In genomic region chr13:22005605-22006333, GRCm38 (mm10) we compare ENCODE assay signal across 8 mouse cellular contexts. TPM values are rescaled to one million over a fixed set of nuclear protein-coding genes. Genes with fewer than 3 reads are reported as not detected.
DNase-seq lines count a peak whose midpoint lies in the region; ATAC-seq and TF ChIP-seq lines count a peak whose summit lies in the region.

No protein-coding gene starts in this region.

- peak overlapping the region; percentile 71 for H3K4me2 ChIP-seq in hindbrain, embryonic 13.5 days
- peak overlapping the region; percentile 86 for H3K4me2 ChIP-seq in liver, embryonic 15.5 days

- H3K27me3 ChIP-seq in C2C12 (ENCODE audit: control insufficient read depth, insufficient read depth, insufficient read length), result peaks cover 16% of the 10 kb centered on the region
- peaks cover 100% of the 10 kb centered on the region for H3K27me3 ChIP-seq in embryonic facial prominence, embryonic 10.5 days (replicated peaks; ENCODE audit: low read depth, poor library complexity, severe bottlenecking)
- peaks cover 100% of the 10 kb centered on the region for H3K27me3 ChIP-seq in hindbrain, embryonic 13.5 days
- peaks cover 100% of the 10 kb centered on the region for H3K27me3 ChIP-seq in liver, embryonic 15.5 days

- peak overlapping the region; percentile 43 for H3ac ChIP-seq in C2C12 (ENCODE audit: control insufficient read depth, insufficient read length, low read depth)

- no peaks in the 10 kb centered on the region for H3K79me3 ChIP-seq in C2C12 (ENCODE audit: low read depth)

- no peaks in the 10 kb centered on the region for H3K9me3 ChIP-seq in embryonic facial prominence, embryonic 10.5 days
- no peaks in the 10 kb centered on the region for H3K9me3 ChIP-seq in hindbrain, embryonic 13.5 days
- H3K9me3 ChIP-seq in liver, embryonic 15.5 days (replicated peaks), result no peaks in the 10 kb centered on the region

- peaks cover 23% of the 10 kb centered on the region for H3K4me1 ChIP-seq in embryonic facial prominence, embryonic 10.5 days
- H3K4me1 ChIP-seq in hindbrain, embryonic 13.5 days (replicated peaks), result peaks cover 18% of the 10 kb centered on the region
- H3K4me1 ChIP-seq in liver, embryonic 15.5 days (replicated peaks), result peaks cover 26% of the 10 kb centered on the region

- DNase-seq in cerebellum, postnatal 14 days, result peak; percentile 32 to 33
- no peak for DNase-seq in cerebellum, adult 11-12 months
- DNase-seq in embryonic facial prominence, embryonic 10.5 days (ENCODE audit: low spot score), result peak; percentile 75
- DNase-seq in neural tube, embryonic 10.5 days (ENCODE audit: extremely low spot score, low spot score), result peak; percentile 65
- DNase-seq in cerebellum, adult 9-11 months, result no peak

- peak overlapping the region; percentile 49 for H3K9ac ChIP-seq in hindbrain, embryonic 13.5 days
- peak overlapping the region; percentile 28; the same call in 1 of the 2 replicates for H3K9ac ChIP-seq in liver, embryonic 15.5 days

- H3K4me3 ChIP-seq in C2C12 (ENCODE audit: insufficient read depth, poor library complexity, severe bottlenecking), result peak overlapping the region; percentile 34
- H3K4me3 ChIP-seq in embryonic facial prominence, embryonic 10.5 days, result peak overlapping the region; percentile 71
- peak overlapping the region; percentile 43 for H3K4me3 ChIP-seq in hindbrain, embryonic 13.5 days
- peak overlapping the region; percentile 61 for H3K4me3 ChIP-seq in liver, embryonic 15.5 days (replicated peaks)

- no peak for TF ChIP-seq CTCF in C2C12 (IDR thresholded peaks at IDR 0.05; ENCODE audit: control insufficient read depth, insufficient read depth, insufficient read length)

- H3K27ac ChIP-seq in embryonic facial prominence, embryonic 10.5 days (replicated peaks), result no peak overlapping the region
- H3K27ac ChIP-seq in hindbrain, embryonic 13.5 days, result no peak overlapping the region
- H3K27ac ChIP-seq in liver, embryonic 15.5 days (replicated peaks), result no peak overlapping the region

- under 1% methylated on average over 45 of the region's 45 CpGs for WGBS in embryonic facial prominence, embryonic 10.5 days
- 1% methylated on average over 37 of the region's 45 CpGs for WGBS in hindbrain, embryonic 13.5 days
- under 1% methylated on average over 45 of the region's 45 CpGs for WGBS in liver, embryonic 15.5 days (ENCODE audit: insufficient replicate concordance)

- no peaks in the 10 kb centered on the region for H3K79me2 ChIP-seq in C2C12 (ENCODE audit: control insufficient read depth, insufficient read depth)

- H3K36me3 ChIP-seq in C2C12 (ENCODE audit: control insufficient read depth, insufficient read depth), result no peaks in the 10 kb centered on the region
- no peaks in the 10 kb centered on the region for H3K36me3 ChIP-seq in embryonic facial prominence, embryonic 10.5 days (replicated peaks)
- H3K36me3 ChIP-seq in hindbrain, embryonic 13.5 days, result no peaks in the 10 kb centered on the region
- H3K36me3 ChIP-seq in liver, embryonic 15.5 days (replicated peaks), result no peaks in the 10 kb centered on the region

- peak; percentile 75 for ATAC-seq in hindbrain, embryonic 13.5 days (ENCODE audit: low FRiP score)
- ATAC-seq in liver, embryonic 15.5 days (ENCODE audit: insufficient read depth), result peak; percentile 68

TF ChIP-seq in C2C12, 6 proteins besides CTCF, POLR2A, EP300 and RAD21:
- TF ChIP-seq USF1 (IDR thresholded peaks at IDR 0.05; ENCODE audit: low read depth), result no peak
- no peak for TF ChIP-seq MYOD1 (IDR thresholded peaks at IDR 0.05; ENCODE audit: control insufficient read depth, insufficient read length, low read depth)
- no peak for TF ChIP-seq CEBPB (IDR thresholded peaks at IDR 0.05; ENCODE audit: low read depth)
- TF ChIP-seq MYOG (IDR thresholded peaks at IDR 0.05; ENCODE audit: control insufficient read depth, extremely low read depth, insufficient read length), result no peak
- TF ChIP-seq FOSL1 (IDR thresholded peaks at IDR 0.05; ENCODE audit: insufficient read depth, low read length, poor library complexity, severe bottlenecking), result no peak
- no peak for TF ChIP-seq MAX (IDR thresholded peaks at IDR 0.05)

RNA-seq across cellular contexts. Expression of gene Prss16, which starts 3.8 kb away (rescaled TPM):
- 1.1 TPM for polyA plus RNA-seq in C2C12 (2012; fragmentation: generic; extraction: Trizol)
- polyA plus RNA-seq in embryonic facial prominence, embryonic 10.5 days (2016; fragmentation: Nextera tagmentation; extraction: Ambion mirVana), result 0.13 and 0.54 TPM in 2 replicates
- 0.12 and 0.14 TPM in 2 replicates for polyA plus RNA-seq in hindbrain, embryonic 13.5 days (2015; fragmentation: Nextera tagmentation; extraction: Ambion mirVana)
- 0.62 and 1.0 TPM in 2 replicates for polyA plus RNA-seq in liver, embryonic 15.5 days (2015; fragmentation: Nextera tagmentation; extraction: Ambion mirVana)

RNA-seq across cellular contexts. Expression of gene Pom121l2, which starts 24.8 kb away (rescaled TPM):
- not detected for polyA plus RNA-seq in C2C12 (2012; fragmentation: generic; extraction: Trizol)
- 0.06 TPM in 1 of 2 replicates, not detected in the other for polyA plus RNA-seq in embryonic facial prominence, embryonic 10.5 days (2016; fragmentation: Nextera tagmentation; extraction: Ambion mirVana)
- polyA plus RNA-seq in hindbrain, embryonic 13.5 days (2015; fragmentation: Nextera tagmentation; extraction: Ambion mirVana), result not detected in 2 replicates
- polyA plus RNA-seq in liver, embryonic 15.5 days (2015; fragmentation: Nextera tagmentation; extraction: Ambion mirVana), result not detected in 2 replicates

RNA-seq across cellular contexts. Expression of gene Hist1h2ah, which starts 29.6 kb away (rescaled TPM):
- polyA plus RNA-seq in C2C12 (2012; fragmentation: generic; extraction: Trizol), result 9.5 TPM
- 8.0 and 8.8 TPM in 2 replicates for polyA plus RNA-seq in embryonic facial prominence, embryonic 10.5 days (2016; fragmentation: Nextera tagmentation; extraction: Ambion mirVana)
- polyA plus RNA-seq in hindbrain, embryonic 13.5 days (2015; fragmentation: Nextera tagmentation; extraction: Ambion mirVana), result 1.9 TPM in 1 of 2 replicates, not detected in the other
- 9.5 and 11.4 TPM in 2 replicates for polyA plus RNA-seq in liver, embryonic 15.5 days (2015; fragmentation: Nextera tagmentation; extraction: Ambion mirVana)

RNA-seq across cellular contexts. Expression of gene Hist1h2bk, which starts 29.9 kb away (rescaled TPM):
- polyA plus RNA-seq in C2C12 (2012; fragmentation: generic; extraction: Trizol), result 12.8 TPM
- 8.5 and 10.0 TPM in 2 replicates for polyA plus RNA-seq in embryonic facial prominence, embryonic 10.5 days (2016; fragmentation: Nextera tagmentation; extraction: Ambion mirVana)
- 0.84 and 3.1 TPM in 2 replicates for polyA plus RNA-seq in hindbrain, embryonic 13.5 days (2015; fragmentation: Nextera tagmentation; extraction: Ambion mirVana)
- 4.4 and 5.4 TPM in 2 replicates for polyA plus RNA-seq in liver, embryonic 15.5 days (2015; fragmentation: Nextera tagmentation; extraction: Ambion mirVana)

RNA-seq across cellular contexts. Expression of gene Hist1h4i, which starts 35.4 kb away (rescaled TPM):
- polyA plus RNA-seq in C2C12 (2012; fragmentation: generic; extraction: Trizol), result 31.8 TPM
- 37.1 and 38.7 TPM in 2 replicates for polyA plus RNA-seq in embryonic facial prominence, embryonic 10.5 days (2016; fragmentation: Nextera tagmentation; extraction: Ambion mirVana)
- 12.2 and 12.9 TPM in 2 replicates for polyA plus RNA-seq in hindbrain, embryonic 13.5 days (2015; fragmentation: Nextera tagmentation; extraction: Ambion mirVana)
- 40.8 and 42.0 TPM in 2 replicates for polyA plus RNA-seq in liver, embryonic 15.5 days (2015; fragmentation: Nextera tagmentation; extraction: Ambion mirVana)

Comparison
In these comparisons a context has a peak if more than half of its experiments do, and no peak if none do; other contexts are left out.
1. DNase-seq: peak in cerebellum, postnatal 14 days (2 of 2), embryonic facial prominence, embryonic 10.5 days (single experiment) and neural tube, embryonic 10.5 days (single experiment); none in cerebellum, adult 11-12 months (single experiment) and cerebellum, adult 9-11 months (single experiment).
2. Peak in every context shown above with its lines, with median percentiles within 50 percentile points of each other: H3K4me3 ChIP-seq.